Mouse (Mus musculus): ENCODE measurements around the gene Pappa.

DNA sequence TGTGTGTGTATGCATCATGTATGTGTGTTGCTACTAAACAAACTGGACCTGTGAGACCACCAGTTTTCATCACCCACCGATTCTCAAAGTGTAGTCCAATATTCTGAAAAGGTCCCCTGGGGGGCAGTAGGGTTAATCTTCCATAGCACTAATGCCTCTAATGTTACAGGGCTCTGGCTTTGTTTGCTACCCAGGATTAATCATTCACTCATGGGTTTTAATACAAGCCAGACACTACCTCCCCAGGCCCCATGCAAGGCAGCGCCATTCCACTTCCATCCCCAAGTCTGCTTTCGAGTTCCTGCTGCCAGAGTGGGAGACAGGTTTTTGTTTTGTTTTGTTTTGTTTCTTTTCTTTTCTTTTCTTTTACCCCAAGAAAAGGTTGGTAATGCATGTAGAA is 92.7 kb downstream of the Pappa start:
- TF ChIP-seq CTCF (IDR thresholded peaks at IDR 0.05; ENCODE audit: control insufficient read depth, insufficient read depth, insufficient replicate concordance, low read depth, low read length) (no peak), POLR2A (IDR thresholded peaks at IDR 0.05; ENCODE audit: control insufficient read depth, low read depth, low read length) (no peak)
